ENCODE assay signal across 8 mouse cellular contexts in the genomic region with DNA sequence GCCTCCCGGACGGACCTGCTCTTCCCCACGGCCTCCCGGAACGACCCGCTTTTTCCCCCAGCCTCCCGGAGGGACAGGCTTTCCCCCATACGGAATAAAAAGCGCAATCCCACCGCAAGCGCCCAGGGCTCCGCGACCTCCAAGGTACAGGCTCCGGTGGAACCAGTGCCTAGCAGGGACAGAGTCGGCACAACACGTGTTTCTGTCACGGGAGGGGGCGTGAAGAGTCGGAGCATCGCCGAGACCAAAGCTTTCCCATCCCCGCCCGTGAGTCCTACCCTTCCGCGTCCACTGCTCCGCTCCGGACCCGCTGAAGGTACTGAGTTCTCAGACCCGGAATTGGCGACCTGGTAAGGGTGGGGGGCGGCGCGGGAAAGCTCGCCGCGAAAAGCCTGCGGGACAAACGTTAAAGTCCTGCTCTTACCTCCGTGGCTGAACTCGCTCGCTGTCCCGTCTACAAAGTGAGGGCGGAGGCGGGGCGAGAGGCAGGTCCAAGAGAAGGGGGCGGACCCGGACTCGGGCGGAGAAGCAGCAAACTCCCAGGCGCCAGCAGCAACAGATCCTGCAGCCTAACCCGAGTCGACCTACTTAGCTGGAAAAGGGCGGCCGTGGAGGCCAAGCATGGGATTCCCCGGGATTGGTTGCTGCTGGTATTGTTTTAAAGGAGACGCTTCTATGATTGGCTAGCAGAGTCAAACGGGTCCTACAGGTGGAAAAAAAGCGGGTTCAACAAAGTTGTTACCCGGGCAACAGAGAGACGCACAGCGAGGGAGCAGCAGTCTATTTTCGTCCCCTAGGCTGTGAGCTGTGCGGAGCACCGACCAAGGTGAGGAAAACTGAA. TPM values are rescaled to one million over a fixed set of nuclear protein-coding genes. Genes with fewer than 3 reads are reported as not detected.
A peak's percentile ranks its signal among the peaks of the same experiment; 100 is the strongest.
DNase-seq lines count a peak whose midpoint lies in the region; ATAC-seq and TF ChIP-seq lines count a peak whose summit lies in the region.

A gene (minus strand): TSS at position 578 of the 841 bp plus-strand sequence.
A gene (plus strand): TSS at position 745 of the 841 bp plus-strand sequence.

- no peaks in the 10 kb centered on the region for H3K36me3 ChIP-seq in spleen, adult 2 months (ENCODE audit: control insufficient read depth, insufficient read depth, low read length)
- no peaks in the 10 kb centered on the region for H3K36me3 ChIP-seq in liver, embryonic 14.5 days (replicated peaks; ENCODE audit: control insufficient read depth, insufficient read depth, low read depth)

- 37% methylated on average over 64 of the region's 64 CpGs for WGBS in spleen, adult 2 months
- 16% methylated on average over 62 of the region's 64 CpGs for WGBS in liver, embryonic 14.5 days (ENCODE audit: insufficient replicate concordance)

- H3K4me2 ChIP-seq in liver, embryonic 14.5 days (ENCODE audit: low read depth): peak within 1 kb of the TSS; percentile 42

- no peaks in the 10 kb centered on the region; the same call in 1 of the 2 replicates for H3K9me3 ChIP-seq in liver, embryonic 14.5 days (ENCODE audit: control insufficient read depth, low read length)

- ATAC-seq in inflammation-experienced regulatory T-cells, adult 6 months: peak; percentile 77
- peak; percentile 53 for ATAC-seq in liver, embryonic 14.5 days (ENCODE audit: insufficient read depth)

- no peaks in the 10 kb centered on the region for H3K4me1 ChIP-seq in spleen, adult 2 months (ENCODE audit: control insufficient read depth, insufficient read depth, insufficient read length)
- H3K4me1 ChIP-seq in liver, embryonic 14.5 days (replicated peaks; ENCODE audit: control insufficient read depth in 2 of 2, insufficient read depth in 2 of 2, low read length in 1 of 2): no peaks in the 10 kb centered on the region

- peak in 1 of 2 experiments; percentile 2 for DNase-seq in spleen, adult 2 months (ENCODE audit: low read depth in 1 of 2, low spot score in 2 of 2)
- no peak for DNase-seq in spleen, adult 18-20 months
- peak; percentile 8 to 30 for DNase-seq in cerebellum, postnatal 25 days
- DNase-seq in gastrocnemius, postnatal 14 days: peak; percentile 45
- DNase-seq in liver, embryonic 14.5 days (ENCODE audit: low read depth in 3 of 3, low spot score in 3 of 3): peak in 2 of 3 experiments; percentile 0 to 10
- DNase-seq in neural tube, embryonic 10.5 days (ENCODE audit: extremely low spot score, low spot score): peak; percentile 43
- peak; percentile 34 for DNase-seq in urinary bladder, adult 2 months (ENCODE audit: low spot score)

- no peak for TF ChIP-seq POLR2A in spleen, adult 2 months (IDR thresholded peaks at IDR 0.05; ENCODE audit: low read depth, low read length)

- TF ChIP-seq EP300 in liver, embryonic 14.5 days (IDR thresholded peaks at IDR 0.05; ENCODE audit: low read depth): no peak

- peak within 1 kb of the TSS; percentile 52; the same call in 1 of the 2 replicates for H3K4me3 ChIP-seq in spleen, adult 2 months (ENCODE audit: extremely low read depth, insufficient read depth, insufficient read length)
- H3K4me3 ChIP-seq in liver, embryonic 14.5 days (ENCODE audit: insufficient read depth in 1 of 2, low read depth in 2 of 2, low read length in 2 of 2): peak within 1 kb of the TSS; percentile 22 to 39

- TF ChIP-seq CTCF in spleen, adult 2 months (IDR thresholded peaks at IDR 0.05; ENCODE audit: extremely low read depth, insufficient read depth, insufficient read length, insufficient replicate concordance): no peak
- TF ChIP-seq CTCF in liver, embryonic 14.5 days (IDR thresholded peaks at IDR 0.05; ENCODE audit: low read depth): no peak

- no peak within 1 kb of the TSS for H3K9ac ChIP-seq in liver, embryonic 14.5 days (replicated peaks)

- H3K27ac ChIP-seq in spleen, adult 2 months (ENCODE audit: insufficient read depth, low read length): no peak within 1 kb of the TSS
- H3K27ac ChIP-seq in liver, embryonic 14.5 days: no peak within 1 kb of the TSS

- intact Hi-C loops in gastrocnemius, postnatal 14 days (cut with DNase I; ENCODE audit: low total_unique reads): no loop called here

- H3K27me3 ChIP-seq in spleen, adult 2 months (ENCODE audit: control insufficient read depth, insufficient read depth, low read length): peaks cover 9% of the 10 kb centered on the region
- peaks cover 13% of the 10 kb centered on the region for H3K27me3 ChIP-seq in liver, embryonic 14.5 days (ENCODE audit: control insufficient read depth, insufficient read depth, low read length)

RNA-seq across cellular contexts. Expression of the first gene that starts in this region (rescaled TPM):
- polyA plus RNA-seq in spleen, adult 2 months (2012; rRNA removed): 0.06 TPM in 1 of 2 replicates, not detected in the other
- total RNA-seq in gastrocnemius, postnatal 14 days (2021): under 1 TPM; 0.25 to 0.82 TPM
- not detected for polyA plus RNA-seq in inflammation-experienced regulatory T-cells, adult 6 months (2017; shearing (Covaris generic))
- 1.2 and 2.0 TPM in 2 replicates for polyA plus RNA-seq in liver, embryonic 14.5 days (2012; rRNA removed)
- polyA plus RNA-seq in liver, embryonic 14.5 days (2014; fragmentation: Nextera tagmentation; extraction: Ambion mirVana): 1.4 and 2.0 TPM in 2 replicates
- polyA plus RNA-seq in urinary bladder, adult 2 months (2012; rRNA removed): 22.9 and 25.2 TPM in 2 replicates

RNA-seq across cellular contexts. Expression of the second gene that starts in this region (rescaled TPM):
- not detected in 2 replicates for polyA plus RNA-seq in spleen, adult 2 months (2012; rRNA removed)
- total RNA-seq in gastrocnemius, postnatal 14 days (2021): not detected
- polyA plus RNA-seq in inflammation-experienced regulatory T-cells, adult 6 months (2017; shearing (Covaris generic)): not detected
- not detected in 2 replicates for polyA plus RNA-seq in liver, embryonic 14.5 days (2012; rRNA removed)
- polyA plus RNA-seq in liver, embryonic 14.5 days (2014; fragmentation: Nextera tagmentation; extraction: Ambion mirVana): not detected in 2 replicates
- polyA plus RNA-seq in urinary bladder, adult 2 months (2012; rRNA removed): 0.06 TPM in 1 of 2 replicates, not detected in the other

Comparison
In these comparisons a context has a peak if more than half of its experiments do, and no peak if none do; other contexts are left out.
1. Peak in DNase-seq in gastrocnemius, postnatal 14 days; RNA of the genes that start here not detected or under 1 TPM.
2. Peak in ATAC-seq in inflammation-experienced regulatory T-cells, adult 6 months; RNA of the genes that start here not detected or under 1 TPM.
3. DNase-seq: peak in cerebellum, postnatal 25 days (2 of 2), liver, embryonic 14.5 days (2 of 3), neural tube, embryonic 10.5 days (single experiment) and urinary bladder, adult 2 months (single experiment); none in spleen, adult 18-20 months (0 of 2).